Mouse (Mus musculus) myocyte (in vitro differentiated cells): ENCODE measurements at regions not wholly inside any gene's neighbourhood (a gene's known extent, or its start where the extent isn't known, plus 50 kb on each side); places are given as distances from the start of the nearest gene placed in this dataset.

Experiments used
- CEBPB ChIP-seq: IDR thresholded peaks from 2 replicates; pipeline ENCODE4 v1.6.1; 2011; ENCODE audit warnings: mild to moderate bottlenecking, moderate library complexity; ENCODE audit not compliant: poor library complexity, insufficient read depth, severe bottlenecking
- E2F4 ChIP-seq: IDR thresholded peaks from one replicate; pipeline ENCODE4 v1.6.1; 2011; ENCODE audit warnings: mild to moderate bottlenecking, control low read depth, moderate library complexity; ENCODE audit not compliant: insufficient read depth
- MAX ChIP-seq: IDR thresholded peaks from one replicate; pipeline ENCODE4 v1.6.1; 2011; ENCODE audit warnings: low read depth, mild to moderate bottlenecking, control low read depth
- MYOD1 ChIP-seq, 3 experiments: IDR thresholded peaks; one replicate each; pipeline ENCODE4 v1.6.1; 2011; ENCODE audit warnings: control low read depth in 2 of 3, low read depth in 2 of 3, mild to moderate bottlenecking in 2 of 3, moderate library complexity in 1 of 3; ENCODE audit not compliant: insufficient read length in 2 of 3, control insufficient read depth in 1 of 3
- MYOG ChIP-seq, 3 experiments: IDR thresholded peaks; one replicate each; pipeline ENCODE4 v1.6.1; 2011; ENCODE audit warnings: control low read depth in 2 of 3, low read depth in 2 of 3, mild to moderate bottlenecking in 2 of 3; ENCODE audit not compliant: insufficient read length in 2 of 3, control insufficient read depth in 1 of 3, insufficient read depth in 1 of 3
- POLR2A ChIP-seq: IDR thresholded peaks from one replicate; pipeline ENCODE4 v1.6.1; 2011; ENCODE audit warnings: low read depth, mild to moderate bottlenecking, control low read depth, moderate library complexity; ENCODE audit not compliant: insufficient read length
- POLR2AphosphoS2 ChIP-seq: IDR thresholded peaks from one replicate; pipeline ENCODE4 v1.6.1; 2011; ENCODE audit warnings: low read depth, control low read depth; ENCODE audit not compliant: insufficient read length
- REST ChIP-seq: IDR thresholded peaks from one replicate; pipeline ENCODE4 v1.6.1; 2011; ENCODE audit warnings: mild to moderate bottlenecking, control low read depth, moderate library complexity; ENCODE audit not compliant: insufficient read depth, insufficient read length
- TCF12 ChIP-seq: IDR thresholded peaks from one replicate; pipeline ENCODE4 v1.6.1; 2011; ENCODE audit warnings: mild to moderate bottlenecking, control low read depth; ENCODE audit not compliant: poor library complexity, insufficient read depth, severe bottlenecking
- USF1 ChIP-seq: IDR thresholded peaks from one replicate; pipeline ENCODE4 v1.6.1; 2011; ENCODE audit warnings: low read depth, mild to moderate bottlenecking, control low read depth, moderate library complexity

DNA sequence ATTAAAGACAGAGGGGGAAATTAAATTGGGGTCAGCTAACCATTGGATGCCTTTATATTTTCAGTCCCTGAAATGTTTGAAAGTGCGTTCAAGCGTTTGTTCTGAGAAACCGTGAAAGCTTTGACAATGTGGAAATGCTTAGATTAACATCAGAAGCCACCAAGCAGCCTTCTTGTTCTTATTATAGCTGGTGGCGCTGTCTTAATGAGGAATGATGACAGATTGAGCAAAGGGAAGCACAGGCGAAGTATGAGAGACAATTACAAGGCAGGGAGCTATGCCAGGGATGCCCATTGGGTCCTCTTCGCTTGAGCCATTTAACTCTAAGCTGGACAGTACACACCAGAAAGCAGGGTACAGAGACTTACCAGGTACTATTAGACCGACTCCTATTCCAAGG is 828.9 kb upstream of the Celf2 start:
- no peak for TF ChIP-seq TCF12
- TF ChIP-seq POLR2A, result no peak
- TF ChIP-seq MAX, result no peak
- no peak for TF ChIP-seq POLR2AphosphoS2
- TF ChIP-seq USF1, result no peak
- TF ChIP-seq MYOD1 (IDR thresholded peaks at IDR 0.05; ENCODE audit: control insufficient read depth in 1 of 3, insufficient read length in 2 of 3, low read depth in 2 of 3), result no peak
- no peak for TF ChIP-seq CEBPB
- TF ChIP-seq E2F4, result no peak
- no peak for TF ChIP-seq MYOG (IDR thresholded peaks at IDR 0.05; ENCODE audit: control insufficient read depth in 1 of 3, insufficient read depth in 1 of 3, insufficient read length in 2 of 3, low read depth in 2 of 3)
- no peak for TF ChIP-seq REST
